17 mouse cellular contexts compared by ENCODE assay signal in genomic region chr2:106754696-106755095, GRCm38 (mm10).
"Had no signal": no experiment of that assay in that cellular context is flagged by ENCODE, and none has a peak within 500 bp of the region (broad histone marks: within the 10 kb centered on the region; RNA-seq: fewer than 3 reads in every experiment).

No protein-coding gene starts in this region.

- ATAC-seq: lung, postnatal 0 days; midbrain, embryonic 13.5 days; midbrain, embryonic 15.5 days had no signal

- H3K36me3 ChIP-seq: lung, embryonic 15.5 days; midbrain, embryonic 13.5 days; midbrain, embryonic 15.5 days; neural tube, embryonic 12.5 days; stomach, embryonic 15.5 days had no signal

- H3K27ac ChIP-seq: lung, embryonic 15.5 days; macrophage; midbrain, embryonic 13.5 days; midbrain, embryonic 15.5 days; neural tube, embryonic 12.5 days; stomach, embryonic 15.5 days; stomach, postnatal 0 days had no signal

- DNase-seq: lung, adult 2 months; lung, postnatal 14 days; lung, postnatal 36 days; right cerebral cortex, postnatal 14 days; thymus, adult 2 months; thymus, postnatal 25 days; thymus, postnatal 4 days had no signal

- H3K4me1 ChIP-seq: megakaryocyte, embryonic 14.5 days; stomach, embryonic 15.5 days had no signal

- H3K9ac ChIP-seq: lung, embryonic 15.5 days; midbrain, embryonic 13.5 days; midbrain, embryonic 15.5 days; neural tube, embryonic 12.5 days; stomach, embryonic 15.5 days had no signal

- H3K9me3 ChIP-seq: lung, embryonic 15.5 days; midbrain, embryonic 13.5 days; midbrain, embryonic 15.5 days; neural tube, embryonic 12.5 days; stomach, embryonic 15.5 days had no signal

- H3K4me3 ChIP-seq: lung, embryonic 15.5 days; megakaryocyte, embryonic 14.5 days; midbrain, embryonic 13.5 days; midbrain, embryonic 15.5 days; neural tube, embryonic 12.5 days; stomach, embryonic 15.5 days had no signal

- H3K4me2 ChIP-seq: lung, embryonic 15.5 days; midbrain, embryonic 11.5 days; midbrain, embryonic 13.5 days; midbrain, embryonic 15.5 days; neural tube, embryonic 12.5 days; stomach, embryonic 15.5 days had no signal

- H3K27me3 ChIP-seq: lung, embryonic 15.5 days; megakaryocyte, embryonic 14.5 days; midbrain, embryonic 13.5 days; midbrain, embryonic 15.5 days; neural tube, embryonic 12.5 days; stomach, embryonic 15.5 days had no signal
